Mouse (Mus musculus): Measurements from ENCODE around the gene Prkag1. TPM values are rescaled to one million over a fixed set of nuclear protein-coding genes. Genes with fewer than 3 reads are reported as not detected.

The Prkag1 gene
- polyA plus RNA-seq, 1 experiment from 2014 or later = 89.5 TPM

- ATAC-seq = no peak
- in situ Hi-C loops (cut with MboI; ENCODE audit: low pct_unique_long_range_greater_than_20kb) = no loop called here
- no peak for DNase-seq (ENCODE audit: low read depth, low spot score)
- TF ChIP-seq CTCF (IDR thresholded peaks at IDR 0.05) = no peak
- CTCF ChIA-PET = no interaction called here
- POLR2A ChIA-PET = no interaction called here
- no peaks in the 10 kb centered on the region for H3K27me3 ChIP-seq
Measured at GRCm38 (mm10) chr15:98839161-98839560, 7.8 kb upstream of the Prkag1 start.

DNA sequence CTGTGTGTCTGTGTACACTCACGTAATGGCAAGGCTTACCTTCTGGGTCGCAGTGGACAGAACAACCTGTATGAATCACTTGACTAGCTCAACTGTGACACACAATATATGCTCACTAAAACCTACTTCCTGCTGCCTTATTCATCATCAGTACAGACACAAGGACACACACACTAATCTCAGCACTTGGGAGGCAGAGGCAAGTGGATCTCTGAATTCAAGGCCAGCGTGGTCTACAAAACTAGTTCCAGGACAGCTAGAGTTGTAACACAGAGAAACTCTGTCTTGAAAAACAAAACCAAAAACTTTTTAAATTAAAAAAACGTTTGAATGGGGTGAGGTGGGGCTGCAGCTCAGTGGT lies 6.4 kb upstream of the Prkag1 start:
- no peak for TF ChIP-seq CTCF (IDR thresholded peaks at IDR 0.05)
- ChIA-PET CTCF (no interaction called here), POLR2A (interaction anchor here (0.5 kb wide), 1 partner anchor 131 kb away, joined by 3 read pairs; no protein-coding TSS in a partner anchor)
- no peak for ATAC-seq
- in situ Hi-C loops (cut with MboI; ENCODE audit: low pct_unique_long_range_greater_than_20kb) = no loop called here
- DNase-seq (ENCODE audit: low read depth, low spot score) = no peak
- H3K27me3 ChIP-seq = no peaks in the 10 kb centered on the region

- TF ChIP-seq CTCF (IDR thresholded peaks at IDR 0.05) = no peak
- no peaks in the 10 kb centered on the region for H3K27me3 ChIP-seq
- DNase-seq (ENCODE audit: low read depth, low spot score) (no peak), ATAC-seq (no peak)
- in situ Hi-C loops (cut with MboI; ENCODE audit: low pct_unique_long_range_greater_than_20kb) = no loop called here
- ChIA-PET POLR2A (interaction anchor here (0.5 kb wide), 1 partner anchor 39 kb away, joined by 3 read pairs; no protein-coding TSS in a partner anchor), CTCF (no interaction called here)
Measured at GRCm38 (mm10) chr15:98837006-98837742, 5.9 kb upstream of the Prkag1 start.

DNA sequence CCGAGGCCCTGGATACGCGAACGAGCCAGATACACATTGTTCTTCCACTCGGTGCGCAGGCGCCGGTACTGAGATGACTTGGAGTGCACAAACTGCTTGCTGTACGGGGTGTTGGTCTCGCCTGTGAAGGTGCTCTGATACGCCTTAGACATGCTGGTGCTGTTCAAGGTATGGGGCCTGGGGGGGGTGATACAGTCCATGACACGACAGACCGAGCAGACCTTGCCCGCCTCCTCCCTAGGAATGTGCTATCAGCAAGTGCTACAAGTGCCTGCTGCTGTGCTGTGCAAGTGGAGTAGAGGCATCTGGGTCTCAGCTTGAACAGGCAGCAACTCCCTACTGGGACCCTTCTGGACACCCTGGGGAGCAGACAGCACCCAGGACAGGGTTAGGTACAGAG lies 4.0 kb upstream of the Prkag1 start:
- ATAC-seq (no peak), DNase-seq (ENCODE audit: low read depth, low spot score) (no peak)
- ChIA-PET POLR2A (no interaction called here), CTCF (no interaction called here)
- H3K27me3 ChIP-seq = no peaks in the 10 kb centered on the region
- no peak for TF ChIP-seq CTCF (IDR thresholded peaks at IDR 0.05)
- in situ Hi-C loops (cut with MboI; ENCODE audit: low pct_unique_long_range_greater_than_20kb) = no loop called here

DNA sequence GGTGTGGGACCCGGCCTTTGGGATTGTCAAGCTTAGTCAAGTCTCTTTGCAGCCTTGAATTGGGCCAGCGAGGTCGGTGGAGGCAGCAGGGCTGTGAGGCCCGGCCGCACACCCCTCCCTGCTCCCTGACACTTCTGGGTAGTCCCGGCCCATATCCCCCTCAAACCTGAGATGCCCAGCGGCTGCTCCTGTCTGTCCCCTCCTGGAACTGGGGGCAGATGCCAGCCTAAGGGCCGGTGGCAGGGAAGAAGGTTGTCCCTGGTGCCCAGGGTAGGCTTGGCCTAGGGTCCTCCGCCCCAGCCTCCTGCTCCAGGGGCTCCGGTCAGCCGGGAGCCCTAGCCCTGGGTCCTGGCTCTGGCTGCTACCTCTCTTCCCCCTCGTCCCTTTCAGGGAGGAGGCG lies 2.7 kb upstream of the Prkag1 start:
- DNase-seq (ENCODE audit: low read depth, low spot score) = no peak
- CTCF ChIA-PET = no interaction called here
- TF ChIP-seq CTCF (IDR thresholded peaks at IDR 0.05) = no peak
- in situ Hi-C loops (cut with MboI; ENCODE audit: low pct_unique_long_range_greater_than_20kb) = no loop called here
- POLR2A ChIA-PET = no interaction called here
- H3K27me3 ChIP-seq = no peaks in the 10 kb centered on the region
- no peak for ATAC-seq

GRCm38 (mm10) chr15:98833281-98833680 lies 2.0 kb upstream of the Prkag1 start:
- H3K27me3 ChIP-seq = no peaks in the 10 kb centered on the region
- CTCF ChIA-PET = interaction anchor here (2.0 kb wide), 1 partner anchor 12 kb away, joined by 4 read pairs; no protein-coding TSS in a partner anchor
- no peak for TF ChIP-seq CTCF (IDR thresholded peaks at IDR 0.05)
- ATAC-seq (no peak), DNase-seq (ENCODE audit: low read depth, low spot score) (no peak)
- POLR2A ChIA-PET = no interaction called here
- in situ Hi-C loops (cut with MboI; ENCODE audit: low pct_unique_long_range_greater_than_20kb) = no loop called here

- in situ Hi-C loops (cut with MboI; ENCODE audit: low pct_unique_long_range_greater_than_20kb) = no loop called here
- ChIA-PET CTCF (interaction anchor here (2.0 kb wide), 1 partner anchor 11 kb away, joined by 4 read pairs; no protein-coding TSS in a partner anchor), POLR2A (interaction anchor here (1.2 kb wide), 1 partner anchor 21 kb away, joined by 4 read pairs; no protein-coding TSS in a partner anchor)
- no peak for ATAC-seq
- no peaks in the 10 kb centered on the region for H3K27me3 ChIP-seq
- DNase-seq (ENCODE audit: low read depth, low spot score) = no peak
- TF ChIP-seq CTCF (IDR thresholded peaks at IDR 0.05) = no peak
Measured at GRCm38 (mm10) chr15:98832161-98833058, 1.1 kb upstream of the Prkag1 start.

- no peak for TF ChIP-seq CTCF (IDR thresholded peaks at IDR 0.05)
- POLR2A ChIA-PET = interaction anchor here (0.5 to 0.7 kb wide), 2 partner anchors 8 to 198 kb away, joined by 3 to 4 read pairs; partner anchors contain the start of gene Tuba1c
- in situ Hi-C loops (cut with MboI; ENCODE audit: low pct_unique_long_range_greater_than_20kb) = no loop called here
- CTCF ChIA-PET = interaction anchor here (0.7 to 2.0 kb wide), 2 partner anchors 10 to 13 kb away, joined by 3 to 4 read pairs; no protein-coding TSS in a partner anchor
- no peak for ATAC-seq
- H3K27me3 ChIP-seq = no peaks in the 10 kb centered on the region
- no peak for DNase-seq (ENCODE audit: low read depth, low spot score)
Measured at GRCm38 (mm10) chr15:98831684-98832035, 339 bp upstream of the Prkag1 start.

GRCm38 (mm10) chr15:98827611-98828011 lies 3.7 kb downstream of the Prkag1 start:
- in situ Hi-C loops (cut with MboI; ENCODE audit: low pct_unique_long_range_greater_than_20kb) = no loop called here
- DNase-seq (ENCODE audit: low read depth, low spot score) = no peak
- CTCF ChIA-PET = interaction anchor here (1.2 kb wide), 1 partner anchor 64 kb away, joined by 3 read pairs; no protein-coding TSS in a partner anchor

GRCm38 (mm10) chr15:98823434-98823833 lies 7.9 kb downstream of the Prkag1 start:
- DNase-seq (ENCODE audit: low read depth, low spot score) (no peak), ATAC-seq (no peak)
- H3K27me3 ChIP-seq = no peaks in the 10 kb centered on the region
- CTCF ChIA-PET = interaction anchor here (0.7 to 0.9 kb wide), 2 partner anchors 61 to 147 kb away, joined by 3 read pairs; no protein-coding TSS in a partner anchor
- POLR2A ChIA-PET = no interaction called here
- TF ChIP-seq CTCF (IDR thresholded peaks at IDR 0.05) = peak; percentile 69
- in situ Hi-C loops (cut with MboI; ENCODE audit: low pct_unique_long_range_greater_than_20kb) = no loop called here

More at GRCm38 (mm10) chr15:98827611-98828011, 3.7 kb downstream of the Prkag1 start:
- no peak for ATAC-seq
- no peaks in the 10 kb centered on the region for H3K27me3 ChIP-seq
- TF ChIP-seq CTCF (IDR thresholded peaks at IDR 0.05) = no peak
- POLR2A ChIA-PET = no interaction called here

All from Patski (cell line).